Mouse (Mus musculus) bone marrow macrophage, adult 2 months (primary cell): ENCODE measurements around the gene Tmub1.

ENCODE experiments used
- CTCF ChIP-seq: IDR thresholded peaks from 2 replicates; pipeline ENCODE4 v1.5.1; 2012; ENCODE audit warnings: low read depth, mild to moderate bottlenecking, low read length, moderate library complexity
- POLR2A ChIP-seq: IDR thresholded peaks from 2 replicates; pipeline ENCODE4 v1.6.1; 2012; ENCODE audit warnings: mild to moderate bottlenecking, low read depth, low read length, borderline replicate concordance

DNA sequence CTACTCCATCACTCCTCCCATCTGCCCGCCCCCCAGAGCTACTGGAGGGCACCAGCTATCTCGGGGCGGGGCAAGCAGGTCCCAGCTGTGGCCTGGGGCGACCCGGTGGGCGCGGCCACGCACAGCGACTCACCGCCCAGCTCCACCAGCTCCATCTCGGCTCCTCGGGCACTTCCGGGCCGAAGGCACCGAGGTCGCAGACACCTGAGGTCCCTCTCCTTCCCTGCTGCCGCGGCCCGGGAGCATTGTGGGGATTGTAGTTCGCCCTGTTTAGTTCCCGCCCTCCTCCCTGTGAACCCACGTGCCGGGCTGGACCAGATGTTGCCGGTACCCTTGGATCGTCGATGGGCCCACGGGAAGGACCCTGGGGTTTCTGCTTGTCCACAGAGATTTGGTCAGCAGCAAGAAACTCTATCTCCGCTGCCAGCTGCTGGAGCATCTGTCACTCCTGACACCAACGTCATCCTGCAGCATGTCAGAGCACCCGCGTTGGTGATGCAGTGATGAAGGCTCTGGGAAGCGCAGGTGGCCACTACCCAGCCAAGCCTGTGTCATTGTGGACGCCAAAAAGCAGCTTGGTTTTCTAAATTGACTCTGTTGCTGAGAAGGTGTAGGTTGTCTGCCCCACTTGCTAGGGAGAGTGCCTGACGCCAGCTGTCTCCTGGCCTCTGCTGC lies at the start of gene Tmub1:
- TF ChIP-seq CTCF: no peak
- no peak for TF ChIP-seq POLR2A
